Mouse (Mus musculus): ENCODE data around the gene Lgals9. TPM values are rescaled to one million over a fixed set of nuclear protein-coding genes. Genes with fewer than 3 reads are reported as not detected.

Lgals9 gene
- 40.8 and 45.7 TPM in 2 replicates for polyA plus RNA-seq (2016; fragmentation: Nextera tagmentation; extraction: Ambion mirVana)

DNA sequence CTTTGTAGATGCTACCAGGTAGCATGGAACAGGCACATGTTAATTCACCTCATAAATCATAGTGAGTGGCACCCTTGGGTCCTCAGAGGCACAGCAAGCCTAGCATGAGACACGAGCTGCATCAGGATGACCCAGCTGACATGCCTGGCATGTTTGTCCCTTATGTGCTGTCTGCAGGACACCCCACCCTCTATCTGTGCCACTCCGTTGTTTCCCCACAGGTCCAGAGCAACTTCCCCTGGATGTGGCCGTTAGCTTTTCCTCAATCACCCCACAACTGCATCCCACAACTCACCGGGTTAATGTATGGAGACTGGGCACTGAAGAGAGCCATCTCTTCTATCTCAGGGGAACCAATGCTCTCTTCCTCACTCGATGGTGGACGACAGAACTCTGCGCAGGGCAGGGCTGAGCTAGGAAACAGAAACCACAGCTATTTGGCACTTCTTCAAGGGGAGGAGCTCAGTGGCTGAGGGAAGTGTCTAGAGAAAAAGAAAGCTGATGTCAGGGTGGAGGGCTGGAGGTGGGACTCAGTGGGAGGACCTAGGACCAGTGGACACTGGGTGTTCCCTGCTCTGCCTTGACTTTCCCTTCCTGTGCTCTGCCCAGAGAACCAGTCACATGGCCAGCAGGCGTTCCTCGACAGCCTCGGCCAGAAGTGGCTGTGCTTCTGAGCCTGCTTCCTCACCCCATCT lies at the start of gene Lgals9:
TSS of gene Lgals9 (minus strand) at position 464 of the 695 bp plus-strand sequence.
- Histone ChIP-seq H3K9ac (peak within 1 kb of the TSS; percentile 32; the same call in 1 of the 2 replicates), H3K27me3 (replicated peaks) (no peaks in the 10 kb centered on the region)
- WGBS (ENCODE audit: insufficient replicate concordance) = 14% methylated on average over 10 of the region's 10 CpGs

DNA sequence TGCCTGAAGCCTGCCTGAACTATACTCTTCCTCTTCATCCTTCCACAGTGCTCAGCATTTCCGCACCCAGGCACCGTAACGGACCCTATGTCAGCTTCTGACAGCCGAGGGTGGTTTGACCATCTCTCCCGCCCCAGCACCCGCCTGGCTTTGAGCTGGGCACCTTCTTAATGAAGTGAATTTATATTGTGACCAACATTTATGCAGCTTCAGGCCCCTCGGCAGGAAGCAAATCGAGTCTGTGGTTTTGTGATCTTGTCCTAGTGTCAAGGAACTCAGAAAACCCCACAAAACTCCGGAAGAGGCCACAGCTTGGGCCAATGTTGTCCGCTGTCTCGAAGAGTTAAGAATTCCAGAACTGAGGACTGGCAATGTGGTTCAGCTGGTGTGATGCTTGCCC lies 48.9 kb upstream of the Lgals9 start:
- Histone ChIP-seq H3K4me1 (peaks cover 33% of the 10 kb centered on the region), H3K4me3 (no peak overlapping the region), H3K27ac (no peak overlapping the region), H3K4me2 (no peak overlapping the region), H3K9me3 (replicated peaks) (no peaks in the 10 kb centered on the region), H3K9ac (no peak overlapping the region), H3K27me3 (replicated peaks) (0 out of 2 replicates have a peak, but pooled peaks cover 14% of the 10 kb centered on the region), H3K36me3 (peaks cover 8% of the 10 kb centered on the region; the same call in 1 of the 2 replicates)
- 24% methylated on average over 11 of the region's 11 CpGs for WGBS (ENCODE audit: insufficient replicate concordance)
- no peak for ATAC-seq

More for the DNA sequence above, at the start of gene Lgals9:
- H3K9me3 ChIP-seq (replicated peaks) = no peaks in the 10 kb centered on the region
- H3K4me1 ChIP-seq = peaks cover 53% of the 10 kb centered on the region
- H3K4me2 ChIP-seq = peak within 1 kb of the TSS; percentile 53
- no peaks in the 10 kb centered on the region for H3K36me3 ChIP-seq
- peak within 1 kb of the TSS; percentile 37 for H3K4me3 ChIP-seq
- peak; percentile 56 for ATAC-seq
- peak within 1 kb of the TSS; percentile 75 for H3K27ac ChIP-seq

DNA sequence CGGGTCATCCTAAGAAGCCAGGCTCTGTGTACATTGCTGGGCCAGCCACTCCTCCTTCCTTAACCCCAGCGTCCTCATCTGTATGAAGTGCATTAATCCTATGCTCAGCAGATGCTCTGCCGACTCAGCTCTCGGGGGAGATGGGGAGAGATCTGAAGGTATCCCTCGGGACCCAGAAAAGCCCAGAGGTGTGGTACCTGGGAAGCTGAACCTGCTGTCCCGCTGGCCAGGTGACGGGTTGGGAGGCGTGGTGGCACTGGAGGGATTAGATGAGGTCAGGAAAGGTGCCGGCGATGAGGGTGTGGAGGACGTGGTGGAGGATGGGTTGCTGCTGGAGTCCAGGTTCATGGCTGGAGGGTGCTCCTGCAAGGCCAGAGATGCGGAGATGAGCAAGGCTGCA lies 48.3 kb upstream of the Lgals9 start:
- WGBS (ENCODE audit: insufficient replicate concordance) = 72% methylated on average over 12 of the region's 12 CpGs
- ATAC-seq = no peak
- Histone ChIP-seq H3K9ac (no peak overlapping the region), H3K4me3 (no peak overlapping the region), H3K4me2 (no peak overlapping the region), H3K4me1 (peaks cover 33% of the 10 kb centered on the region), H3K27me3 (replicated peaks) (0 out of 2 replicates have a peak, but pooled peaks cover 14% of the 10 kb centered on the region), H3K27ac (no peak overlapping the region), H3K9me3 (replicated peaks) (no peaks in the 10 kb centered on the region), H3K36me3 (peaks cover 14% of the 10 kb centered on the region; the same call in 1 of the 2 replicates)

DNA sequence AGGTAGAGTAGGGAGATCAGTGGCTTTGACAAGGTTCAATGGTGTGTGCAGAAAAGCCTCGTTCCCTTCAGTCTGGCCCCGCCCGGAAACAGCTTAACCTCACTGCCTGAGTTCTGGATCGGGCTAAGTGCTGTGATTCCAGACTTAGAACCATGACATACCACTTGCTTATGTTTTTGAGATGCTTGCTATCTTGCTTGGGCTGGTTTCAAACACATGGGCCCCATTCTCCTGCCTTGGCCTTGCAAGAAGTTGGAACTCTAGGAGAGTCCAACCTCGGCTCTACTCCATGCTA lies 46.7 kb upstream of the Lgals9 start:
- no peak overlapping the region for H3K9ac ChIP-seq
- no peak overlapping the region for H3K4me3 ChIP-seq
- ATAC-seq = no peak
- 0 out of 2 replicates have a peak, but pooled peaks cover 13% of the 10 kb centered on the region for H3K27me3 ChIP-seq (replicated peaks)
- H3K4me1 ChIP-seq = peaks cover 19% of the 10 kb centered on the region
- H3K27ac ChIP-seq = no peak overlapping the region
- WGBS (ENCODE audit: insufficient replicate concordance) = 58% methylated on average over 5 of the region's 5 CpGs
- no peaks in the 10 kb centered on the region for H3K9me3 ChIP-seq (replicated peaks)
- peaks cover 24% of the 10 kb centered on the region for H3K36me3 ChIP-seq
- no peak overlapping the region for H3K4me2 ChIP-seq

DNA sequence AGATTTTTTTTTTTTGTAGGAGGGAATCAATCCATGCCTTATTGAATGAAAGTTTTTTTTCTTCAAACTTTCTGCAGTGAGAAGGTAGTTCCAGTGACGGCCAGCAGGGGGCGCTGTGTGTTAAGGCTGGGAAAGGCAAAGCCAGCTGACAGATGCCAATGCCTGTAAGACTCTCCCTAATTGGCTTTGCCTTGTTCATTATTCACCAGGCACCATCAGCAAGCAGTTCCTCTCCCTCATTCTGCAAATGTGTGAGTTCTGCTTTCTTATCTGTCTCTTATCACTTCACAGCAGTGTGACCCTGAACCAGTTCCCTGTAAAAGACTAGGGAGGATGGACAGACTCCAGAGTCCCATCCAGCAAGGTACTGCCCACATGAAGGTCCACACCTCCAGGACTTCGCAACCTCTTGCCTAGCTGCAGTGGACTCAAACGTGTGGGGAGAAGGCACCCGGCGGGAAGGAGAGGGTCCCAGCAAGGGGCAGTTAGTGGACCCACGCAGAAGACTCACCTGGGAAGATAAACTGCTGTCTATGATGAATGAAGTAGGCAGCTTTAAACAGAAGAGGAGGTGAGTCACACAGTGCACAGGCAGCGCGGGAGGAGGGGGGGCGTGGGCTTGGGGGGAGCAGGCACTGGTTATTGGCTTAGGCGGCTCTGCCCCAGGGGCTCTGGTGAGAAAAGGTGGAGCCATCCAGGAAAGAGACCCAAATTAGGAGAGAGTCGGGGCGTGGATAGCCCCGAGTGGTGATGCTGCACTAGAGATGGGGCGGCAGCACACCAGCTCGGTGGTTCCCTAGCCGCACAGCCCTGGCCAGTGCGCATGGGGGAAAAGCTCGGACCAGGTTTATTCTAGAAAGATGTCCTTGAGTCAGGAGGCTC lies 46.1 kb upstream of the Lgals9 start:
- Histone ChIP-seq H3K36me3 (peaks cover 23% of the 10 kb centered on the region), H3K27me3 (replicated peaks) (0 out of 2 replicates have a peak, but pooled peaks cover 7% of the 10 kb centered on the region), H3K9me3 (replicated peaks) (no peaks in the 10 kb centered on the region), H3K4me2 (no peak overlapping the region), H3K4me3 (no peak overlapping the region), H3K27ac (no peak overlapping the region), H3K4me1 (peaks cover 13% of the 10 kb centered on the region), H3K9ac (no peak overlapping the region)
- peak; percentile 34; the same call in 1 of the 2 replicates for ATAC-seq
- 43% methylated on average over 19 of the region's 19 CpGs for WGBS (ENCODE audit: insufficient replicate concordance)

DNA sequence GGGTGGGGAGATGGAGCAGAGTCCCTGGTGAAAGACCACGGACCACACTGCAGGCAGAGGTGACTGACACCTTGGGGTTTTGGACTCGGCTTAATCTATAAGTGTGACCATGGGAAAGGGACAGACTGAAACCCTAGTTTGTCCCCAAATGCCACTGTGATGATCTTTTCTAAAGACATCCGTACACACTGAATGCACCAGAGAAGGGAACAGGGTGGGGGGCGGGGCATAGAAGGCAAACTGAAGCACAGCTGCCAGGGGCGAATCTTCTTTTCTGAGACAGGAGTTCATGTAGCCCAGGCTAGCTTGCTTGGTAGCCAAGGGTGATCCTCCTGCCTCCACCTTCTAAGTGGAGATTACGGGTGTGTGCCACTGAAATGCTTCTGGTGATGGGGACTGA lies 39.0 kb upstream of the Lgals9 start:
- Histone ChIP-seq H3K9ac (no peak overlapping the region), H3K4me2 (peak overlapping the region; percentile 37), H3K27ac (peak overlapping the region; percentile 55), H3K4me1 (peaks cover 40% of the 10 kb centered on the region), H3K4me3 (no peak overlapping the region), H3K36me3 (peaks cover 49% of the 10 kb centered on the region), H3K9me3 (replicated peaks) (no peaks in the 10 kb centered on the region), H3K27me3 (replicated peaks) (no peaks in the 10 kb centered on the region)
- 31% methylated on average over 6 of the region's 6 CpGs for WGBS (ENCODE audit: insufficient replicate concordance)
- ATAC-seq = no peak

DNA sequence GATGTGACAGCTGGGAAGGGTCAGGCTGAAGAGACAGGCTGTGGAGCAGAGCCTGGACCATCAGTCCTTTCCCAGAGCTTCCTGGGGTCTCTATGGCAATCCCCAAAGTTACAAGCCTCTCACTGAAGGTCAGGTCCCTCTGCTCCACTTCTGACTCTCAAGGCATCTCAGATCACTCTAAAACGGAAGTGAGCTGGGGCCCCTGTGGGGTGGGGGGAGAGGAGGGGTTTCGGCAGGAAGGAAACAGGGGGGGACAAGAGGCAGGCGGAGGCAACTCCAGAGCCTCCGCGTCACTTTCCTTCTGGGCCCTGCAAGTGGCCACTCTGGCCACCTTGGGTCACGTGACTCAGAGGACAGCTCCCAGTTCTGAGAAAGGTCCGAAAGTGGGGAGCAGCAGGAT lies 38.6 kb upstream of the Lgals9 start:
- no peak for ATAC-seq
- Histone ChIP-seq H3K4me1 (peaks cover 40% of the 10 kb centered on the region), H3K27ac (peak overlapping the region; percentile 63), H3K4me3 (no peak overlapping the region), H3K9me3 (replicated peaks) (no peaks in the 10 kb centered on the region), H3K4me2 (peak overlapping the region; percentile 37), H3K9ac (no peak overlapping the region), H3K36me3 (peaks cover 48% of the 10 kb centered on the region), H3K27me3 (replicated peaks) (no peaks in the 10 kb centered on the region)
- WGBS (ENCODE audit: insufficient replicate concordance) = 3% methylated on average over 7 of the region's 7 CpGs

DNA sequence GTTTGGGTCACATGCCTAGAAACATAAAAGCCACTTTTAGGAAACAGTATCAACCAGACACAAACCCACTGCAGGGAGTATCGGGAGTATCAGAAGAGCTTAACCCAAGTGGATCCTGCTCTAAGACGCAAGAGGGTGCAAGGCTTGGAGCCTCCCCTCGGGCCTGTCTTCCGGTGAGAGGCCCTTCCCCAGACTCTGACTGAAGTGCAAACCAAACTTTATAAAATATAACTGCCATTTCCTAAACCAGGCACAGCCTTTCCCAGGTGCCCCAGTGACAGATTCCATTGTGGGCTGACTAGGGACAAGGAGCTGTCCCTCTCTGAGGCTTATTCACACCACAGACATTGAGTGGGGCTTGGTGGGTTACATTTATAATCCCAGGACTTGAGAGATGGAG lies 38.1 kb upstream of the Lgals9 start:
- no peaks in the 10 kb centered on the region for H3K27me3 ChIP-seq (replicated peaks)
- peak overlapping the region; percentile 37 for H3K4me2 ChIP-seq
- no peak for ATAC-seq
- peaks cover 40% of the 10 kb centered on the region for H3K4me1 ChIP-seq
- H3K9ac ChIP-seq = no peak overlapping the region
- H3K36me3 ChIP-seq = peaks cover 48% of the 10 kb centered on the region
- peak overlapping the region; percentile 63 for H3K27ac ChIP-seq
- no peaks in the 10 kb centered on the region for H3K9me3 ChIP-seq (replicated peaks)
- no peak overlapping the region for H3K4me3 ChIP-seq
- WGBS (ENCODE audit: insufficient replicate concordance) = 19% methylated on average over 4 of the region's 4 CpGs

DNA sequence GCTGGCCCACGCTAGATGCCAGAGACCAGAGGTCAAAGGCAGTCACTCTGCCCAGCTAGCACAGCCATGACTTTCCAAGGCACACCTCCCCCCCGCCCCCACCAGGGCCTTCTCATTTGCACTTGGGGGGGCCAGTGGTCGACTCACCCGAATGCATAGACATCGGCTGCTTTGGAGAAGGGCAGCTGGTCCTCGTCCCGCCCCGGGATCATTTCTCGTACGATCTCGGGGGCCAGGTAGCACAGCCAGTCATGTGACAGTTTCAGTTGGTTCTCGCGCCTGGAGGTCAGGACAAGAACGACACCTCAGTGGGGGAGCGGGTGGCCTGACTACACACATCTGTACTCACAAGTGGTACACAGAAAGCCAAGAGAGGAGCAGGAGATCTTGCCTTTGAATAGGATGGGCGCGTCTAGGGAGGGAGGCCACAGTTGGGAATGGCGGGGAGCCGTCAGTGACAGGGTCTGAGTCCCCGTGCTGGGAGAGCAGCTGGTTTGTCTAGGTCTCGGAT lies 35.8 kb upstream of the Lgals9 start:
- Histone ChIP-seq H3K4me3 (no peak overlapping the region), H3K27ac (no peak overlapping the region), H3K9ac (no peak overlapping the region), H3K4me2 (no peak overlapping the region), H3K9me3 (replicated peaks) (no peaks in the 10 kb centered on the region), H3K4me1 (peaks cover 49% of the 10 kb centered on the region), H3K27me3 (replicated peaks) (no peaks in the 10 kb centered on the region), H3K36me3 (peaks cover 49% of the 10 kb centered on the region)
- WGBS (ENCODE audit: insufficient replicate concordance) = 78% methylated on average over 21 of the region's 21 CpGs
- ATAC-seq = no peak

DNA sequence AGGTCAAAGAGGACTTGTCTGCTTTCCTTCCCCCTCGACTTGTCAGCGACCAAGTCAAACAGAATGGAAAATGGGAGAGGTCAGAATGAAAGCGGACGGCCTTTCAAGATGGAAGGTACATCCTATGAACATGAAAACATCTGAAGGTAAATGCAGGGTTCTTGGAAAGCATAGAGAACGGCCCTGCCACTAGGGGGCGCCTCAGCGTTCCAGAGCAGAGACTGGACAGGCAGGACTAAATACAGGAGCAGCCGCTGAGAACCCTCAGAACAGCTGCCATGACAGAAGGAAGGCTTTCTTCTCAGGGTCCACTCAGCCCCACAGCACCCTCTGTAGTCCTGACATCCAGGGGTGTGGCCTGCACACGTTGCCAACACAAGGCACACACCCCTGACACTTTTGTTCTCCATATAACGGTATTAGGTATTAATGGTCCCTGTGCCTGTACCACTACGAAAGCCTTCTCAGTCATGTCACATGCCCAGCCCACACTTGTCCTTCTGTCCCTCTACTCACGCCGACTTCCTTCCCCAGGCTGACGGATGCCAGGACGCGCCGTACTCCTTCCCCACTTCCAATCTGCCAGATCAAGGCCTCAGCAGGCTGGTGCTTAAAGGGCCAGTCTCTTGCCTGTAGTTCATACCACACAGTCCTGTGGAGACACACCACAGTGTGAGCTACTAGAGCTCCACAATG lies 35.2 kb upstream of the Lgals9 start:
- no peaks in the 10 kb centered on the region for H3K27me3 ChIP-seq (replicated peaks)
- peaks cover 55% of the 10 kb centered on the region for H3K4me1 ChIP-seq
- WGBS (ENCODE audit: insufficient replicate concordance) = 61% methylated on average over 17 of the region's 17 CpGs
- peaks cover 49% of the 10 kb centered on the region for H3K36me3 ChIP-seq
- H3K4me3 ChIP-seq = no peak overlapping the region
- H3K27ac ChIP-seq = no peak overlapping the region
- ATAC-seq = no peak
- H3K4me2 ChIP-seq = no peak overlapping the region
- no peaks in the 10 kb centered on the region for H3K9me3 ChIP-seq (replicated peaks)
- H3K9ac ChIP-seq = no peak overlapping the region

DNA sequence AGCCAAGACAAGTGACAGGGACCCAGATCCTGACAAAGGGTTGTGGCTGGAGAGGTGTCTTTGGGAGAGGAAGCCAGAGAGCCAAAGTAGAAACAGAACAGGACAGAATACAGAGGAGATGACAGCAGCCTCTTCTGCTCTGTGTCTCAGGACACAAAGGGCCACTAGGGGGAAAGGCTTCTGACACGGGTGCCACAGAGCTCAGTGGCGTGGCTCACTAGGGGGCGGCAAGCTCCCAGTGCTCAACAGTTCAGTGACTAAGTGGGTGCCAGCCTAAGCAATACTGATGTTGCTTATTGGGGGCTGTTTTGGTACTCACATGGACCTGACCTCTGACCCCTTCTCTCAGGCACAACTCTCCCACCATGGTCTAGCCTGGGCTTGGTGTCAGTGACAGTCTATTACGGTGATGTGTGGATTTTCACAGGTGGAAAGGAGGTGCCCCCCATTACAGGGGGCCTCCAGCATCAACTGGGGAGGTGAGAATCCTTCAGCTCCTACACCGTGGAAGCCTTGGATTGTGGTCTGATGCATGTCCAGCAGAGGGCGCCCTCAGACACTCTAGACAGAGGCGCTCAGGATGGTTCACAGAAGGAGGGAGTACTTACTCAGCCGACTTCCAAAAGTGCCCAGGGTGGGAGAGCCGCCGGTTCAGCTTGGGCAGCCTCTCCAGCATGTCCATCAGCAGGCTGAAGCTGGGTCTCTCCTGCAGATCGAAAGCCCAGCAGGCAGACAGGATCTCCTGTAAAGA lies 34.4 kb upstream of the Lgals9 start:
- H3K36me3 ChIP-seq = peaks cover 49% of the 10 kb centered on the region

More for the DNA sequence above, 34.4 kb upstream of the Lgals9 start:
- no peak overlapping the region for H3K9ac ChIP-seq
- no peaks in the 10 kb centered on the region for H3K9me3 ChIP-seq (replicated peaks)
- WGBS (ENCODE audit: insufficient replicate concordance) = 35% methylated on average over 11 of the region's 11 CpGs
- no peaks in the 10 kb centered on the region for H3K27me3 ChIP-seq (replicated peaks)
- no peak for ATAC-seq
- H3K4me2 ChIP-seq = no peak overlapping the region
- no peak overlapping the region for H3K27ac ChIP-seq
- no peak overlapping the region for H3K4me3 ChIP-seq
- peaks cover 61% of the 10 kb centered on the region for H3K4me1 ChIP-seq
